Mouse (Mus musculus): ENCODE data around the gene Gpr158.

DNA sequence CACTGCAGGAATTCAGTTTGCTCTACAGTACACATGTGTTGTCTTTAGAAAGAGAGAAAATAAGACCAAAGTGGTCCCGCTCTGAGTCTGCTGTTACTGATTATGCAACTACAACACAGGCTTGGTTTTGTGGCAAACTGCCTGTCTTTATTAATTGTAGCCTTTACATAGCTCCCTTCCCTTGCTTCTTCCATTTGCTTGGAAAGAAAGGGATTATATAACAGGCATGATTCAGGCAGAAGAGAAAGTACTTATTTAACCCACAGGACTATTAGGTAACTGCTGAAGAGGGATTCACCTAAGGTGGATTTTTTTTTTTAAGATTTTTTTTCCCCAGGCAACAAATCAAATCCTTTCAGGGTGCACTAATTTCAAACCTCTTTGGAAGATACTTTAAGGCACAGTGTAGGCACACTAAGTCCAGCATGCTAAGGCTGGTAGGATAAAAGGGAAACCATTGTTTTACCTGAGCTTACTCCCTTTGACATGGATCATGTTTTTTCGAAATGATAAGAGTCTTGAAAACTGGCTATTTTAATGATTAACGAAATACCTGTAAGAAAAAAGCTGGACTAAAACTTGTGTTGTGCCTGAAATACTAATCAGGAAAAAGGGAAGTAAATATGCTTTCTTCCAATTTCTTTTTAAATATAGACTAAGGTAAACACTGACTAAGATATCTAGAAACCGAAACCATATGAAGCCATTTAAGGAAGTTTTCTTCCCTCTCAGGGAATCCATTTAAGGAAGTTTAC is 308.9 kb downstream of the Gpr158 start:
- TF ChIP-seq POLR2A (IDR thresholded peaks at IDR 0.05; ENCODE audit: low read depth, low read length) (no peak), CTCF (IDR thresholded peaks at IDR 0.05; ENCODE audit: borderline replicate concordance, insufficient read depth, low read length) (no peak)

Data from embryonic fibroblast, embryonic 13.5 days (primary cell).